Mouse (Mus musculus): ENCODE measurements around the gene Wnt5b. TPM values are rescaled to one million over a fixed set of nuclear protein-coding genes. Genes with fewer than 3 reads are reported as not detected.

Gene Wnt5b
- polyA plus RNA-seq, 1 experiment, result 0.04 TPM

- Histone ChIP-seq H3K27me3 (ENCODE audit: control insufficient read depth, insufficient read depth, insufficient read length) (no peaks in the 10 kb centered on the region), H3K79me2 (ENCODE audit: control insufficient read depth, insufficient read depth) (no peaks in the 10 kb centered on the region), H3ac (ENCODE audit: control insufficient read depth, insufficient read length) (no peak overlapping the region), H3K4me2 (ENCODE audit: low read depth) (no peak overlapping the region), H3K36me3 (ENCODE audit: control insufficient read depth, insufficient read depth) (no peaks in the 10 kb centered on the region), H3K4me3 (no peak overlapping the region)
- TF ChIP-seq TCF3 (IDR thresholded peaks at IDR 0.05; ENCODE audit: insufficient read length, low read depth), result no peak
- no peak for TF ChIP-seq MYOD1 (IDR thresholded peaks at IDR 0.05; ENCODE audit: control insufficient read depth in 1 of 3, insufficient read length in 2 of 3, low read depth in 2 of 3)
- TF ChIP-seq SRF (IDR thresholded peaks at IDR 0.05; ENCODE audit: control insufficient read depth, insufficient read length, low read depth), result no peak
- no peak for TF ChIP-seq USF1 (IDR thresholded peaks at IDR 0.05; ENCODE audit: low read depth)
Measured at GRCm38 (mm10) chr6:119520731-119521130, 23.4 kb downstream of the Wnt5b start.

- H3K36me3 ChIP-seq (ENCODE audit: control insufficient read depth, insufficient read depth), result no peaks in the 10 kb centered on the region
- H3ac ChIP-seq (ENCODE audit: control insufficient read depth, insufficient read length), result no peak overlapping the region
- no peak overlapping the region for H3K4me2 ChIP-seq (ENCODE audit: low read depth)
- no peak overlapping the region for H3K4me3 ChIP-seq
- no peaks in the 10 kb centered on the region for H3K79me2 ChIP-seq (ENCODE audit: control insufficient read depth, insufficient read depth)
- H3K27me3 ChIP-seq (ENCODE audit: control insufficient read depth, insufficient read depth, insufficient read length), result no peaks in the 10 kb centered on the region
- TF ChIP-seq MYOD1 (IDR thresholded peaks at IDR 0.05; ENCODE audit: control insufficient read depth in 1 of 3, insufficient read length in 2 of 3, low read depth in 2 of 3) (no peak), SRF (IDR thresholded peaks at IDR 0.05; ENCODE audit: control insufficient read depth, insufficient read length, low read depth) (no peak), MAX (IDR thresholded peaks at IDR 0.05; ENCODE audit: low read depth) (no peak), POLR2A (IDR thresholded peaks at IDR 0.05; ENCODE audit: insufficient read length, low read depth) (no peak), E2F4 (IDR thresholded peaks at IDR 0.05; ENCODE audit: insufficient read depth) (no peak), TCF3 (IDR thresholded peaks at IDR 0.05; ENCODE audit: insufficient read length, low read depth) (no peak), REST (IDR thresholded peaks at IDR 0.05; ENCODE audit: insufficient read depth, insufficient read length) (no peak), POLR2AphosphoS2 (IDR thresholded peaks at IDR 0.05; ENCODE audit: insufficient read length, low read depth) (no peak), MYOG (IDR thresholded peaks at IDR 0.05; ENCODE audit: control insufficient read depth in 1 of 3, insufficient read depth in 1 of 3, insufficient read length in 2 of 3, low read depth in 2 of 3) (no peak), CEBPB (IDR thresholded peaks at IDR 0.05; ENCODE audit: insufficient read depth, poor library complexity, severe bottlenecking) (no peak), TCF12 (IDR thresholded peaks at IDR 0.05; ENCODE audit: insufficient read depth, poor library complexity, severe bottlenecking) (no peak), USF1 (IDR thresholded peaks at IDR 0.05; ENCODE audit: low read depth) (no peak)
Measured at GRCm38 (mm10) chr6:119514085-119514484, 30.1 kb downstream of the Wnt5b start.

- Histone ChIP-seq H3K27me3 (ENCODE audit: control insufficient read depth, insufficient read depth, insufficient read length) (no peaks in the 10 kb centered on the region), H3K4me3 (no peak overlapping the region), H3K79me2 (ENCODE audit: control insufficient read depth, insufficient read depth) (no peaks in the 10 kb centered on the region), H3ac (ENCODE audit: control insufficient read depth, insufficient read length) (no peak overlapping the region), H3K4me2 (ENCODE audit: low read depth) (no peak overlapping the region), H3K36me3 (ENCODE audit: control insufficient read depth, insufficient read depth) (no peaks in the 10 kb centered on the region)
- TF ChIP-seq TCF12 (IDR thresholded peaks at IDR 0.05; ENCODE audit: insufficient read depth, poor library complexity, severe bottlenecking) (no peak), REST (IDR thresholded peaks at IDR 0.05; ENCODE audit: insufficient read depth, insufficient read length) (no peak), MYOD1 (IDR thresholded peaks at IDR 0.05; ENCODE audit: control insufficient read depth in 1 of 3, insufficient read length in 2 of 3, low read depth in 2 of 3) (no peak), POLR2AphosphoS2 (IDR thresholded peaks at IDR 0.05; ENCODE audit: insufficient read length, low read depth) (no peak), CEBPB (IDR thresholded peaks at IDR 0.05; ENCODE audit: insufficient read depth, poor library complexity, severe bottlenecking) (no peak), MYOG (IDR thresholded peaks at IDR 0.05; ENCODE audit: control insufficient read depth in 1 of 3, insufficient read depth in 1 of 3, insufficient read length in 2 of 3, low read depth in 2 of 3) (no peak), SRF (IDR thresholded peaks at IDR 0.05; ENCODE audit: control insufficient read depth, insufficient read length, low read depth) (no peak), MAX (IDR thresholded peaks at IDR 0.05; ENCODE audit: low read depth) (no peak), POLR2A (IDR thresholded peaks at IDR 0.05; ENCODE audit: insufficient read length, low read depth) (no peak), USF1 (IDR thresholded peaks at IDR 0.05; ENCODE audit: low read depth) (no peak), TCF3 (IDR thresholded peaks at IDR 0.05; ENCODE audit: insufficient read length, low read depth) (no peak), E2F4 (IDR thresholded peaks at IDR 0.05; ENCODE audit: insufficient read depth) (no peak)
Measured at GRCm38 (mm10) chr6:119513452-119513851, 30.7 kb downstream of the Wnt5b start.

GRCm38 (mm10) chr6:119512701-119513100, 31.4 kb downstream of the Wnt5b start:
- H3K36me3 ChIP-seq (ENCODE audit: control insufficient read depth, insufficient read depth), result no peaks in the 10 kb centered on the region
- no peak overlapping the region for H3ac ChIP-seq (ENCODE audit: control insufficient read depth, insufficient read length)
- TF ChIP-seq TCF12 (IDR thresholded peaks at IDR 0.05; ENCODE audit: insufficient read depth, poor library complexity, severe bottlenecking) (no peak), POLR2AphosphoS2 (IDR thresholded peaks at IDR 0.05; ENCODE audit: insufficient read length, low read depth) (no peak), POLR2A (IDR thresholded peaks at IDR 0.05; ENCODE audit: insufficient read length, low read depth) (no peak), MYOG (IDR thresholded peaks at IDR 0.05; ENCODE audit: control insufficient read depth in 1 of 3, insufficient read depth in 1 of 3, insufficient read length in 2 of 3, low read depth in 2 of 3) (no peak), CEBPB (IDR thresholded peaks at IDR 0.05; ENCODE audit: insufficient read depth, poor library complexity, severe bottlenecking) (no peak), TCF3 (IDR thresholded peaks at IDR 0.05; ENCODE audit: insufficient read length, low read depth) (no peak), USF1 (IDR thresholded peaks at IDR 0.05; ENCODE audit: low read depth) (no peak), E2F4 (IDR thresholded peaks at IDR 0.05; ENCODE audit: insufficient read depth) (no peak), SRF (IDR thresholded peaks at IDR 0.05; ENCODE audit: control insufficient read depth, insufficient read length, low read depth) (no peak), MAX (IDR thresholded peaks at IDR 0.05; ENCODE audit: low read depth) (no peak), MYOD1 (IDR thresholded peaks at IDR 0.05; ENCODE audit: control insufficient read depth in 1 of 3, insufficient read length in 2 of 3, low read depth in 2 of 3) (no peak), REST (IDR thresholded peaks at IDR 0.05; ENCODE audit: insufficient read depth, insufficient read length) (no peak)
- peak overlapping the region; percentile 51 for H3K4me2 ChIP-seq (ENCODE audit: low read depth)
- no peaks in the 10 kb centered on the region for H3K79me2 ChIP-seq (ENCODE audit: control insufficient read depth, insufficient read depth)
- no peaks in the 10 kb centered on the region for H3K27me3 ChIP-seq (ENCODE audit: control insufficient read depth, insufficient read depth, insufficient read length)
- no peak overlapping the region for H3K4me3 ChIP-seq

Data from myocyte (in vitro differentiated cells).